Comparison of ENCODE assay signal across 9 mouse cellular contexts in genomic region chr16:36921067-36921613, GRCm38 (mm10).
"Had no signal": no experiment of that assay in that cellular context is flagged by ENCODE, and none has a peak within 500 bp of the region (broad histone marks: within the 10 kb centered on the region; RNA-seq: fewer than 3 reads in every experiment).

No protein-coding gene starts in this region.

- H3K9ac ChIP-seq: neural tube, embryonic 15.5 days; stomach, embryonic 15.5 days had no signal

- DNase-seq: retina, postnatal 1 day; right cerebral cortex, adult 18-20 months; right cerebral cortex, postnatal 14 days; right cerebral cortex, postnatal 25 days; right cerebral cortex, postnatal 4 days; spleen, adult 18-20 months had no signal

- H3K9me3 ChIP-seq: neural tube, embryonic 15.5 days; stomach, embryonic 15.5 days had no signal

- H3K27me3 ChIP-seq: neural tube, embryonic 15.5 days; stomach, embryonic 15.5 days had no signal

- H3K4me2 ChIP-seq: neural tube, embryonic 15.5 days; stomach, embryonic 15.5 days had no signal

- H3K4me1 ChIP-seq: neural tube, embryonic 15.5 days; stomach, embryonic 15.5 days had no signal

- H3K4me3 ChIP-seq: neural tube, embryonic 15.5 days; stomach, embryonic 15.5 days had no signal

- H3K27ac ChIP-seq: neural tube, embryonic 15.5 days; stomach, embryonic 15.5 days; stomach, postnatal 0 days had no signal
